Mouse (Mus musculus): ENCODE results near the gene Fam84b. TPM values are rescaled to one million over a fixed set of nuclear protein-coding genes. Genes with fewer than 3 reads are reported as not detected.
"Not testable (repeated sequence)": the region's sequence is repeated elsewhere in the genome, so short reads cannot be mapped to it uniquely, and the experiment has no call there.

The Fam84b gene
- polyA plus RNA-seq, 1 experiment = 17.3 TPM

- whole genome bisulfite sequencing = 63% methylated on average over 1 of the region's 1 CpGs
- Histone ChIP-seq H3K4me1 (ENCODE audit: control insufficient read depth, insufficient read depth, insufficient read length, low read length) (peaks cover 3% of the 10 kb centered on the region), H3K36me3 (ENCODE audit: control insufficient read depth, insufficient read depth, low read length) (no peaks in the 10 kb centered on the region), H3K4me3 (ENCODE audit: low read depth, low read length) (no peak overlapping the region), H3K27me3 (ENCODE audit: control insufficient read depth, insufficient read depth, low read length) (no peaks in the 10 kb centered on the region), H3K27ac (ENCODE audit: insufficient read depth, low read depth, low read length) (no peak overlapping the region)
- no peak for TF ChIP-seq CTCF (IDR thresholded peaks at IDR 0.05; ENCODE audit: extremely low read depth, insufficient read length, insufficient replicate concordance, low read depth, low read length)
- no peak for TF ChIP-seq POLR2A (IDR thresholded peaks at IDR 0.05; ENCODE audit: low read depth, low read length)
These were observed 1.5 kb upstream of the Fam84b start for GRCm38 (mm10) chr15:60855112-60855511.

GRCm38 (mm10) chr15:60854151-60854550 is 573 bp upstream of the Fam84b start:
- no peaks in the 10 kb centered on the region for H3K27me3 ChIP-seq (ENCODE audit: control insufficient read depth, insufficient read depth, low read length)
- 83% methylated on average over 4 of the region's 4 CpGs for WGBS
- no peak overlapping the region for H3K4me3 ChIP-seq (ENCODE audit: low read depth, low read length)
- no peaks in the 10 kb centered on the region for H3K36me3 ChIP-seq (ENCODE audit: control insufficient read depth, insufficient read depth, low read length)
- H3K4me1 ChIP-seq (ENCODE audit: control insufficient read depth, insufficient read depth, insufficient read length, low read length) = peaks cover 3% of the 10 kb centered on the region
- no peak for TF ChIP-seq CTCF (IDR thresholded peaks at IDR 0.05; ENCODE audit: extremely low read depth, insufficient read length, insufficient replicate concordance, low read depth, low read length)
- TF ChIP-seq POLR2A (IDR thresholded peaks at IDR 0.05; ENCODE audit: low read depth, low read length) = no peak
- no peak overlapping the region for H3K27ac ChIP-seq (ENCODE audit: insufficient read depth, low read depth, low read length)

- Histone ChIP-seq H3K27ac (ENCODE audit: insufficient read depth, low read depth, low read length) (no peak overlapping the region), H3K27me3 (ENCODE audit: control insufficient read depth, insufficient read depth, low read length) (no peaks in the 10 kb centered on the region), H3K36me3 (ENCODE audit: control insufficient read depth, insufficient read depth, low read length) (no peaks in the 10 kb centered on the region), H3K4me3 (ENCODE audit: low read depth, low read length) (no peak overlapping the region), H3K4me1 (ENCODE audit: control insufficient read depth, insufficient read depth, insufficient read length, low read length) (peaks cover 3% of the 10 kb centered on the region)
- TF ChIP-seq CTCF (IDR thresholded peaks at IDR 0.05; ENCODE audit: extremely low read depth, insufficient read length, insufficient replicate concordance, low read depth, low read length) = no peak
- no peak for TF ChIP-seq POLR2A (IDR thresholded peaks at IDR 0.05; ENCODE audit: low read depth, low read length)
- 68% methylated on average over 3 of the region's 3 CpGs for WGBS
These were observed 4.9 kb downstream of the Fam84b start for GRCm38 (mm10) chr15:60848630-60849029.

GRCm38 (mm10) chr15:60846291-60846690 is 7.3 kb downstream of the Fam84b start:
- Histone ChIP-seq H3K36me3 (ENCODE audit: control insufficient read depth, insufficient read depth, low read length) (no peaks in the 10 kb centered on the region), H3K27me3 (ENCODE audit: control insufficient read depth, insufficient read depth, low read length) (no peaks in the 10 kb centered on the region), H3K4me3 (ENCODE audit: low read depth, low read length) (no peak overlapping the region), H3K4me1 (ENCODE audit: control insufficient read depth, insufficient read depth, insufficient read length, low read length) (no peaks in the 10 kb centered on the region), H3K27ac (ENCODE audit: insufficient read depth, low read depth, low read length) (no peak overlapping the region)
- WGBS = 65% methylated on average over 6 of the region's 6 CpGs
- TF ChIP-seq CTCF (IDR thresholded peaks at IDR 0.05; ENCODE audit: extremely low read depth, insufficient read length, insufficient replicate concordance, low read depth, low read length) (no peak), POLR2A (IDR thresholded peaks at IDR 0.05; ENCODE audit: low read depth, low read length) (no peak)

- no peak overlapping the region for H3K27ac ChIP-seq (ENCODE audit: insufficient read depth, low read depth, low read length)
- no peaks in the 10 kb centered on the region for H3K4me1 ChIP-seq (ENCODE audit: control insufficient read depth, insufficient read depth, insufficient read length, low read length)
- TF ChIP-seq CTCF (IDR thresholded peaks at IDR 0.05; ENCODE audit: extremely low read depth, insufficient read length, insufficient replicate concordance, low read depth, low read length) (no peak), POLR2A (IDR thresholded peaks at IDR 0.05; ENCODE audit: low read depth, low read length) (no peak)
- no peaks in the 10 kb centered on the region for H3K27me3 ChIP-seq (ENCODE audit: control insufficient read depth, insufficient read depth, low read length)
- 37% methylated on average over 3 of the region's 3 CpGs for WGBS
- no peaks in the 10 kb centered on the region for H3K36me3 ChIP-seq (ENCODE audit: control insufficient read depth, insufficient read depth, low read length)
- no peak overlapping the region for H3K4me3 ChIP-seq (ENCODE audit: low read depth, low read length)
These were observed 7.7 kb downstream of the Fam84b start for GRCm38 (mm10) chr15:60845886-60846285.

- Histone ChIP-seq H3K4me1 (ENCODE audit: control insufficient read depth, insufficient read depth, insufficient read length, low read length) (peaks cover 6% of the 10 kb centered on the region; the same call in 1 of the 2 replicates), H3K4me3 (ENCODE audit: low read depth, low read length) (no peak overlapping the region), H3K36me3 (ENCODE audit: control insufficient read depth, insufficient read depth, low read length) (no peaks in the 10 kb centered on the region), H3K27ac (ENCODE audit: insufficient read depth, low read depth, low read length) (no peak overlapping the region), H3K27me3 (ENCODE audit: control insufficient read depth, insufficient read depth, low read length) (no peaks in the 10 kb centered on the region)
- 75% methylated on average over 4 of the region's 4 CpGs for WGBS
- TF ChIP-seq POLR2A (IDR thresholded peaks at IDR 0.05; ENCODE audit: low read depth, low read length) = no peak
- TF ChIP-seq CTCF (IDR thresholded peaks at IDR 0.05; ENCODE audit: extremely low read depth, insufficient read length, insufficient replicate concordance, low read depth, low read length) = no peak
These were observed 11.8 kb downstream of the Fam84b start for GRCm38 (mm10) chr15:60841785-60842184.

GRCm38 (mm10) chr15:60841312-60841711 is 12.3 kb downstream of the Fam84b start:
- H3K27ac ChIP-seq (ENCODE audit: insufficient read depth, low read depth, low read length); H3K4me3 ChIP-seq (ENCODE audit: low read depth, low read length); H3K4me1 ChIP-seq (ENCODE audit: control insufficient read depth, insufficient read depth, insufficient read length, low read length); H3K36me3 ChIP-seq (ENCODE audit: control insufficient read depth, insufficient read depth, low read length); H3K27me3 ChIP-seq (ENCODE audit: control insufficient read depth, insufficient read depth, low read length): not testable (repeated sequence)

GRCm38 (mm10) chr15:60840296-60840670 is 13.3 kb downstream of the Fam84b start:
- Histone ChIP-seq H3K27ac (ENCODE audit: insufficient read depth, low read depth, low read length) (no peak overlapping the region), H3K4me3 (ENCODE audit: low read depth, low read length) (no peak overlapping the region), H3K4me1 (ENCODE audit: control insufficient read depth, insufficient read depth, insufficient read length, low read length) (peaks cover 6% of the 10 kb centered on the region; the same call in 1 of the 2 replicates), H3K27me3 (ENCODE audit: control insufficient read depth, insufficient read depth, low read length) (no peaks in the 10 kb centered on the region), H3K36me3 (ENCODE audit: control insufficient read depth, insufficient read depth, low read length) (no peaks in the 10 kb centered on the region)
- TF ChIP-seq CTCF (IDR thresholded peaks at IDR 0.05; ENCODE audit: extremely low read depth, insufficient read length, insufficient replicate concordance, low read depth, low read length) = no peak
- TF ChIP-seq POLR2A (IDR thresholded peaks at IDR 0.05; ENCODE audit: low read depth, low read length) = no peak
- 63% methylated on average over 4 of the region's 4 CpGs for WGBS
